Comparison of ENCODE assay signal across 22 mouse cellular contexts in genomic region chr14:22155034-22155433, GRCm38 (mm10).
DNase-seq lines count a peak whose midpoint lies in the region; ATAC-seq and TF ChIP-seq lines count a peak whose summit lies in the region.
"Had no signal": no experiment of that assay in that cellular context is flagged by ENCODE, and none has a peak within 500 bp of the region (broad histone marks: within the 10 kb centered on the region; RNA-seq: fewer than 3 reads in every experiment).

No protein-coding gene starts in this region.

- 44% methylated on average over 2 of the region's 2 CpGs for WGBS in embryonic facial prominence, embryonic 13.5 days
- 21% methylated on average over 2 of the region's 2 CpGs for WGBS in embryonic facial prominence, embryonic 10.5 days
- WGBS in intestine, embryonic 15.5 days = 37% methylated on average over 2 of the region's 2 CpGs
- 36% methylated on average over 2 of the region's 2 CpGs for WGBS in intestine, postnatal 0 days
- WGBS in kidney, embryonic 16.5 days = 33% methylated on average over 2 of the region's 2 CpGs

- no peak for DNase-seq in embryonic facial prominence, embryonic 10.5 days (ENCODE audit: low spot score)
- no peak for DNase-seq in kidney, postnatal 4 days
- peak; percentile 63 for DNase-seq in yolk sac, embryonic 10.5 days (ENCODE audit: low spot score)
- DNase-seq in gastrocnemius, postnatal 4 days (ENCODE audit: low spot score in 2 of 2) = no peak
- DNase-seq: adrenal gland, postnatal 14 days; cerebellum, adult 8-10 months; gastrocnemius, postnatal 10 days; heart, adult 18-20 months; lung, embryonic 14.5 days; right cerebral cortex, postnatal 14 days; thymus, adult 2 months; thymus, postnatal 4 days had no signal

- H3K9me3 ChIP-seq in embryonic facial prominence, embryonic 13.5 days = no peaks in the 10 kb centered on the region
- H3K9me3 ChIP-seq in embryonic facial prominence, embryonic 10.5 days = no peaks in the 10 kb centered on the region
- no peaks in the 10 kb centered on the region for H3K9me3 ChIP-seq in intestine, embryonic 15.5 days
- H3K9me3 ChIP-seq in intestine, postnatal 0 days (ENCODE audit: control insufficient read depth) = no peaks in the 10 kb centered on the region
- no peaks in the 10 kb centered on the region for H3K9me3 ChIP-seq in kidney, embryonic 16.5 days (ENCODE audit: low read length)
- H3K9me3 ChIP-seq: forebrain, embryonic 15.5 days; limb, embryonic 15.5 days; midbrain, embryonic 12.5 days had no signal

- no peak overlapping the region for H3K4me2 ChIP-seq in embryonic facial prominence, embryonic 13.5 days
- H3K4me2 ChIP-seq in intestine, embryonic 15.5 days (replicated peaks) = no peak overlapping the region
- H3K4me2 ChIP-seq in intestine, postnatal 0 days (replicated peaks; ENCODE audit: low read depth) = no peak overlapping the region
- no peak overlapping the region for H3K4me2 ChIP-seq in kidney, embryonic 16.5 days (replicated peaks; ENCODE audit: low read depth, low read length)
- H3K4me2 ChIP-seq: forebrain, embryonic 15.5 days; limb, embryonic 15.5 days; lung, embryonic 14.5 days; midbrain, embryonic 12.5 days had no signal

- no peaks in the 10 kb centered on the region for H3K36me3 ChIP-seq in embryonic facial prominence, embryonic 13.5 days
- no peaks in the 10 kb centered on the region for H3K36me3 ChIP-seq in embryonic facial prominence, embryonic 10.5 days (replicated peaks)
- H3K36me3 ChIP-seq in intestine, embryonic 15.5 days = no peaks in the 10 kb centered on the region
- H3K36me3 ChIP-seq in intestine, postnatal 0 days (ENCODE audit: control insufficient read depth, insufficient read depth) = no peaks in the 10 kb centered on the region
- no peaks in the 10 kb centered on the region for H3K36me3 ChIP-seq in kidney, embryonic 16.5 days (ENCODE audit: insufficient read depth, low read length)
- H3K36me3 ChIP-seq: forebrain, embryonic 15.5 days; limb, embryonic 15.5 days; midbrain, embryonic 12.5 days had no signal

- TF ChIP-seq CTCF in intestine, postnatal 0 days (IDR thresholded peaks at IDR 0.05; ENCODE audit: low read depth) = no peak

- ATAC-seq in embryonic facial prominence, embryonic 13.5 days (ENCODE audit: insufficient number of reproducible peaks, insufficient read depth, low FRiP score, low TSS enrichment, low read depth) = no peak
- peak; percentile 41; the same call in 1 of the 2 replicates for ATAC-seq in intestine, embryonic 15.5 days
- no peak for ATAC-seq in intestine, postnatal 0 days
- peak; percentile 69 for ATAC-seq in kidney, embryonic 16.5 days (ENCODE audit: low FRiP score, low TSS enrichment)
- ATAC-seq: forebrain, embryonic 15.5 days; hindbrain, embryonic 16.5 days had no signal

- H3K27ac ChIP-seq in embryonic facial prominence, embryonic 13.5 days = peak overlapping the region; percentile 8; the same call in 1 of the 2 replicates
- H3K27ac ChIP-seq in embryonic facial prominence, embryonic 10.5 days (replicated peaks) = no peak overlapping the region
- H3K27ac ChIP-seq in intestine, embryonic 15.5 days = no peak overlapping the region
- no peak overlapping the region for H3K27ac ChIP-seq in intestine, postnatal 0 days (ENCODE audit: low read depth, low read length)
- H3K27ac ChIP-seq in kidney, embryonic 16.5 days (ENCODE audit: low read length) = no peak overlapping the region
- H3K27ac ChIP-seq: forebrain, embryonic 15.5 days; liver, embryonic 14.5 days; midbrain, embryonic 12.5 days; stomach, postnatal 0 days had no signal

- no peak overlapping the region for H3K4me3 ChIP-seq in embryonic facial prominence, embryonic 13.5 days
- no peak overlapping the region for H3K4me3 ChIP-seq in embryonic facial prominence, embryonic 10.5 days
- H3K4me3 ChIP-seq in intestine, embryonic 15.5 days (replicated peaks) = no peak overlapping the region
- H3K4me3 ChIP-seq in intestine, postnatal 0 days (ENCODE audit: low read depth, low read length) = no peak overlapping the region
- H3K4me3 ChIP-seq in kidney, embryonic 16.5 days (ENCODE audit: low read length) = no peak overlapping the region
- H3K4me3 ChIP-seq: forebrain, embryonic 15.5 days; limb, embryonic 15.5 days; midbrain, embryonic 12.5 days had no signal

- no peaks in the 10 kb centered on the region; the same call in 1 of the 2 replicates for H3K27me3 ChIP-seq in embryonic facial prominence, embryonic 13.5 days
- peaks cover 72% of the 10 kb centered on the region for H3K27me3 ChIP-seq in embryonic facial prominence, embryonic 10.5 days (replicated peaks; ENCODE audit: low read depth, poor library complexity, severe bottlenecking)
- no peaks in the 10 kb centered on the region for H3K27me3 ChIP-seq in intestine, embryonic 15.5 days (replicated peaks)
- H3K27me3 ChIP-seq in intestine, postnatal 0 days (replicated peaks; ENCODE audit: control insufficient read depth, insufficient read depth, low read length) = no peaks in the 10 kb centered on the region
- no peaks in the 10 kb centered on the region for H3K27me3 ChIP-seq in kidney, embryonic 16.5 days (ENCODE audit: insufficient read depth, low read length)

- no peak overlapping the region for H3K9ac ChIP-seq in embryonic facial prominence, embryonic 13.5 days
- H3K9ac ChIP-seq in intestine, embryonic 15.5 days = no peak overlapping the region
- H3K9ac ChIP-seq in intestine, postnatal 0 days (ENCODE audit: low read depth, low read length) = no peak overlapping the region
- H3K9ac ChIP-seq in kidney, embryonic 16.5 days (replicated peaks; ENCODE audit: low read length) = no peak overlapping the region
- H3K9ac ChIP-seq: forebrain, embryonic 15.5 days; limb, embryonic 15.5 days; liver, embryonic 14.5 days; lung, embryonic 14.5 days; midbrain, embryonic 12.5 days had no signal

- peaks cover 28% of the 10 kb centered on the region for H3K4me1 ChIP-seq in embryonic facial prominence, embryonic 13.5 days
- peaks cover 48% of the 10 kb centered on the region for H3K4me1 ChIP-seq in embryonic facial prominence, embryonic 10.5 days
- H3K4me1 ChIP-seq in intestine, embryonic 15.5 days (replicated peaks) = peaks cover 18% of the 10 kb centered on the region
- H3K4me1 ChIP-seq in intestine, postnatal 0 days (replicated peaks; ENCODE audit: control insufficient read depth, insufficient read depth, low read length) = peaks cover 4% of the 10 kb centered on the region; the same call in 1 of the 2 replicates
- peaks cover 24% of the 10 kb centered on the region for H3K4me1 ChIP-seq in kidney, embryonic 16.5 days (ENCODE audit: insufficient read depth, low read length)

Comparison
In these comparisons a context has a peak if more than half of its experiments do, and no peak if none do; other contexts are left out.
1. ATAC-seq: peak in intestine, embryonic 15.5 days (single experiment) and kidney, embryonic 16.5 days (single experiment); none in embryonic facial prominence, embryonic 13.5 days (single experiment) and intestine, postnatal 0 days (single experiment).